Mouse (Mus musculus) brain, embryonic 14.5 days (tissue): ENCODE measurements around the gene Rin3. TPM values are rescaled to one million over a fixed set of nuclear protein-coding genes. Genes with fewer than 3 reads are reported as not detected.

Experiments
- DNase-seq: peaks from one replicate; pipeline ENCODE4 v3.0.0-alpha.2; 2011; ENCODE audit warnings: low read depth
- CTCF ChIP-seq: fragments of 200-500 bp; IDR thresholded peaks from 2 replicates; pipeline ENCODE4 v1.5.1; 2012; ENCODE audit warnings: inconsistent platforms, mild to moderate bottlenecking, moderate library complexity, borderline replicate concordance; ENCODE audit not compliant: insufficient read depth, insufficient read length; ENCODE audit errors: extremely low read depth
- POLR2A ChIP-seq: fragments of 200-500 bp; IDR thresholded peaks from 2 replicates; pipeline ENCODE4 v1.6.1; 2012; ENCODE audit warnings: mild to moderate bottlenecking, inconsistent platforms, borderline replicate concordance; ENCODE audit not compliant: poor library complexity, insufficient read depth, insufficient read length, severe bottlenecking; ENCODE audit errors: extremely low read depth
- polyA plus RNA-seq: library from polyadenylated mRNA; depleted of rRNA; stranded (reverse); fragments of >200 nt; gene quantifications from 2 replicates; pipeline ENCODE4 v1.2.3, GENCODE M21; 2012

Gene Rin3
- polyA plus RNA-seq, 1 experiment, result 4.2 TPM

GRCm38 (mm10) chr12:102308001-102308456, 25.2 kb downstream of the Rin3 start:
- TF ChIP-seq POLR2A, result no peak
- TF ChIP-seq CTCF, result no peak
- DNase-seq, result peak; percentile 72

GRCm38 (mm10) chr12:102308457-102309011, 25.7 kb downstream of the Rin3 start:
- DNase-seq, result peak; percentile 91
- TF ChIP-seq POLR2A, result no peak
- no peak for TF ChIP-seq CTCF

DNA sequence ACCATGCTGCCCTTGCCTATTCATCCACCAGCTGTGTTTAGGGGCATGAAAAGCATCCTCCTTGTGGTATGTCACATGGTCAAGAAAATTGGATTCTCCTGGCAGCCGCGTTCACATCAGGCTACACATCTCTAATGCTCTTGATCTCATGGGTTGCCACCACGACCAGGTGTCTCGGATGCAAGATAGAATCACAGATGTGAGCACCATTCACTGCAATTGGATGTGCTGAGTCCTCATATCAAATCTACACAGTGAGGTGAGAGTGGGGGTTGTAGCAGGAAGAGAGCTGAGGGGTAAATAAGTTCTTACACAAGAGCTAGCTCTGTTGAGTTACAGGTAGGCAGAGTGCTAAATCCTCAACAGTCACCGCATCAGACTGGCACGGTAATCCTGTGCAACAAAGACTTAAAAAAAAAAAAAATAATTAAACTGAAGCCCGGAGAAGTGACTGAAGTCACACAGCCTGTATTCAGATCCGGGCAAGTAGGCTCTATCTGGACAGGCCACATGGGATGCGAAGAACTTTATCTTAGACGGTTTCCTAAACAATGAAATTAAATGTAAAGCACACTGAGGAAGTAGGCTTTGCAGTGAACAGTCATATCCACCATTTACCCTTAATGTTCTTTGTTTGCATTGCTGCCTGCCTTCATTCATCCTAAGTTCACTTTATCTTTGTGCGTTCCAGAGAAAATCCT, 26.4 kb downstream of the Rin3 start:
- DNase-seq, result no peak
- TF ChIP-seq CTCF, result no peak
- TF ChIP-seq POLR2A, result no peak

DNA sequence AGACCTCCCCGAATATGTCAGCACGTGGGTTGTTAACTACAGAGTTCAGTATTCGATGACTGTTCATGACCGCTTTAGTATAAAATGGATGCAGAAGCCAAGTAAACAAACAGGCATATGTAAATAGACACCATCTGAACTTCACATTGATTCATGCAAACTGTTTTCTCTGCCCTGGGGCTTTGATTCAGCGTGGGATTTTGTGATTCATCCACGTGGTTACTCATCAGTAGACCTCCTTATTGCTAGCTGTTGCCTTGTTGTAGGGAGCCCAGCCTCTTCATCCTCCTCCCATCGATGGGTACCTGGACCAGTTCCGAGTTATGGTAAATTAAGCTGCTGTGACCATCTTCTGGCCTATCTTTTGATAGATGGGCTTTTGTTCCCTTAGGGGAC, 26.9 kb downstream of the Rin3 start:
- DNase-seq, result no peak
- TF ChIP-seq CTCF (no peak), POLR2A (no peak)

- DNase-seq, result no peak
- TF ChIP-seq POLR2A (no peak), CTCF (no peak)
Observed at GRCm38 (mm10) chr12:102310261-102310660, 27.4 kb downstream of the Rin3 start.

DNA sequence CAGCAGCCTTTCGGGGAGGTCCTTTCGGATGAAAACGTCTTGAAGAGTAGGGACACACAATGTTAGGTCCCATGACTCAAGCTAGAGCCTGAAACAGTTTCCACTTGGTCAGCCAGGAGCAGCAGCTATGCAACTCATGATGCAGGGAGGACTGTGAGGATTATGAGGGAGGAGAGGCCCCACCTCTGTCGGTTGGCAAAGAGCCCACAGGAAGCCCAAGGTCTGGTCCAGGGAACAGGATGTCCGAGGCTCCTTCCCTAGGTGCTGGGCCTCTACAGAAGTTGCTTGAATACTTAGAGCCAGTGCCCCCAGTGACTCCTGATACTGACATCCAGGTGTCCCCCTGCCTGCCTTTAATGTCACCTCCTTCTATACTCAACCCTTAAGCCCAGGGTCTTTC, 28.6 kb downstream of the Rin3 start:
- TF ChIP-seq CTCF, result no peak
- no peak for TF ChIP-seq POLR2A

GRCm38 (mm10) chr12:102319150-102319549, 36.3 kb downstream of the Rin3 start:
- no peak for DNase-seq
- TF ChIP-seq CTCF, result no peak
- TF ChIP-seq POLR2A, result no peak

More for the DNA sequence above, 28.6 kb downstream of the Rin3 start:
- no peak for DNase-seq

GRCm38 (mm10) chr12:102319899-102320298, 37.1 kb downstream of the Rin3 start:
- no peak for TF ChIP-seq POLR2A
- DNase-seq, result no peak

- TF ChIP-seq CTCF (no peak), POLR2A (no peak)
- no peak for DNase-seq
Observed at GRCm38 (mm10) chr12:102320322-102320721, 37.5 kb downstream of the Rin3 start.

GRCm38 (mm10) chr12:102321064-102321728, 38.3 kb downstream of the Rin3 start:
- DNase-seq, result no peak
- TF ChIP-seq CTCF (no peak), POLR2A (no peak)

DNA sequence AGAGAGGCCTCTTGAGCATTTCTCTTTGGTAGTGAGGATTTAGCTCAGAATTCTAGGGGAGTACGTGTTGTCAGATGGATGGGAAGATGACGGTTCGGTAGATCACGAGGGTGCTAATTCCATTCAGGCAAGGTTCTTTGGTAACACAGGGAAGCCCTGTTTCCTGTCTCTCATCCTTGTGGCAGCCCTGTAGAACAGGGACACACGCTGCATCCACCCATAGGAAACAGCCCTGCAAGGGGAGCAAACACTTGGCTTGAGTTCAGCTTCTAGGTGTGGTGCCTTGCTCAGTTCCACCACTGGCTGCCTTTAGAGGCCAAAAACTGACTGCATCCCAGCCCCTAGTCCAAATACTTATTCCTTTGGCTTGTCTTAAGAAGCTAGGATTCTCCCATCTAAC, 39.0 kb downstream of the Rin3 start:
- no peak for DNase-seq
- TF ChIP-seq CTCF (no peak), POLR2A (no peak)

DNA sequence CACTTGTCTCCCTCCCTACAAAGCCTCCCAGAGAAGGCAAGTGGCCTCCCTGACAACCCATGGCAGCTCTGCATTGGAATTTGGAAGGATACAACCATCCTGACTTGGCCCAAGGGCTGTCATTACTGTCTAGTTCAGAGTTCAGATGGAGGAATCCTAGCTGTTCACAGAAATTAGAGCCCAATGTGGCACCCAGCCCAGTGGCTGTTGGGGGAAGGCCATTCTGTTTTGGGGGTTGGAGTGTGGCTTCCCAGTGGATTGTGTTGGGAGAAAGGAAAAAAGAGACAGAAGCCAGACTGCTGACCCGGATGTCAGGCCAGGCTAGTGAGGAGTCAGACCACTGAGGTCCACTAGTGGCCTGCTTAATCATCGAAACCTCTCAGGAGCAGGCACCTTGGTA, 40.5 kb downstream of the Rin3 start:
- DNase-seq, result no peak
- no peak for TF ChIP-seq POLR2A
- no peak for TF ChIP-seq CTCF
